Mouse (Mus musculus): ENCODE measurements around the gene Cep128.
"Not testable (repeated sequence)": the region's sequence is repeated elsewhere in the genome, so short reads cannot be mapped to it uniquely, and the experiment has no call there.

Gene Cep128

DNA sequence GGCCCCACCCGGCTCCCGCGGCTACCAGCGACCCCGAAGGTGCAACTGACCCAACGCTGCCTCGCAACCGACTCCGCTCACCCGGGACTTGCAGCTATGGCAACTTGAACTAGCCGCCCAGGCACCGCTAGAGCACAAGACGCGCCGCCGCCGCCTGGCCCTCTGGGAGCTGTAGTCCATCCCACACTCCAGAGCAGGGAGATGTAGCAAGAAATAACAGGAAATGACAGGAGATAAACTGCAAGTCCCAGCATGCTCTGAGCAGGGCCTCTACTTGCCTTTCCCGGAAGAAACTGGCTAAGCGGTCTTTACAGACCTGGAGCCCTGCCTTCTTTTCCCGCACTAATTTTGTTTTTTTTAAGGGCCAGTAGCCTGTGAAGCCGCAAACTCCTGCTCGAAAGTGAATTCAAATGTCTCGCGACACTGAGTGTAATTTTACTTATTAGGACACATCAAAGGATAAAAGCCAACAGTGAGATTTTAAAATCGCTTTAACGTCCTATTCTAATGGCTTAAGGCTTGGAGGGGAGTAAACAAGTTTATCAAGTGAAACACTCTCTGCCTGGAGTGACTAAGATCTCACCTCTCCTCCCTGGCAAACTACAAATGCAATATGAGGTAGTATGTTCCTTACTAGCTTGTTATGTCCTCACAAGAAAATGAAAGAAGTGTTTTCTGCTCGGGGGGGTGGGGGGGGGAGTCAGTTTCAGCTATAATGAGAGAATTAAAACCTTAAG, at the start of gene Cep128, which contains the start of gene Tshr:
Gene Cep128, minus strand, starts transcription at position 129 of the 737 bp plus-strand sequence.
Gene Tshr, plus strand, starts transcription at position 283 of the 737 bp plus-strand sequence.
- DNase-seq: peak; percentile 88

DNA sequence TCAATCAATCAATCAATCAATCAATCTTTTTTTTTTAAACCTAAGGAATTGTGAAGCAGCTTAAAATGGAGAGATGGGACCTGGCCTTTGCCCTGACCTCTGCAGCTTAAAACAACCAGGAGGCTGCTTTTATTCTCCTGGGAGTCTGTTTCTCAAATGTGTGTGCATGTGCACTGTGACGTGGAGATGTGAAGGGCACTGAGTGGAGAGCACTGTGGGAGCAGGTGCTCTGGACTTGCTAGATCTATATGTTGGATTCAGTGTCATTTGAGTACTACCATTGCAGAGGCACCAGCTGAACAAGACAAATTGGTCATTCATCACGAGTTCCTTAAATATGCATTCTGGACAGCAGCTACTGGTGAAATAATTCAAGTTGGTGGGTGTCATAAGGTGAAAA, 42.9 kb upstream of the Cep128 start:
- DNase-seq: no peak

DNA sequence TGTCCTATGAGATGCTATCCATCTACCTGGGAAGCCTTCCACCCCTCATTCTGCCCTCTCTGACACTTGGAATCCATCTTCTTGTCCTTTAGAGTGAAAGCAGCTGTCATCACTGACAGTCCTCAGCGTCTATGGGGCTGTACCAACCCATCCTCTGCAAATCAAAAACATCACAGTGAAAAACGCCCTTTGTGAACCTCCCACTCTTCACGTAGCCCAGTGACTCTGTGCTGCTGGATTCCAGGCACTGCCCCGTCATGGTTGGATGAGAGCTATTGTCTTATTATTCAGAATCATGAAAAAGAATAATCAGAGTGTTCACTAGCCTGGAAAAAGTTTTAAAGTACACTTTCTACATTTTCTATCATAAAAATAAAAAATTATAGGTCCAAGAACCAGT, 42.3 kb upstream of the Cep128 start:
- DNase-seq: no peak

DNA sequence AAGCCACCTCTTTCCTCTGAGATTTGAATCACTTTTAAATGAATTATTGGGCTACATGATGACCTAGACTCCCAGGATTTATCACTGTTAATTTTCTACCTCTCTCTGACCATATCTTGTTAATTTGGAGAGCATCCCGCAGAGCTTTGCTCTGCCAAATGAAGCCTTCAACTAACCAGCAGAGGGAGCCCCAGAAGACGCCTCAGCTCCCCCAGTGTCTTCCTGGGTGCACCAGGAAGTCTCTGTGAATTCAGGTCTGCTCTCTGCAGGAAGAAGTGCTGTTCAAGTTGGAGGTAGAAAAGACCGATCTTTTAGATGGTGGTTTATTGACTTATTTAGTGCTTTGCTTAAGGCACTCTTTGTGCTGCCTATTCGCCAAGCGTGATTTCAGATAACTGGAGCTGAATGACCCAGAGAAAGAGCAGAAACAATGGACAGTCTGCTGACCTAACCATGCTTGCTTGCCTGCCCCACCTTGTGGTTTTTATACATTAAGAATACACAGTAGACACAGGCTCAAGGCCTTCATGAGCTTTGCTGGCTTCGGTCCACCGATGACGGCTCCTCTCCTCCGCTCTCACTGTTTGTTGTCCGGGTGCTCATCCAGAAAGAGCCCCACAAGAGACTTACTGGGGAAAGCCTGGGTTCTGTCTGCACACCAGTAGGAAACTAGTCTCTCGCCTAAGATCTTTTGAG, 39.1 kb upstream of the Cep128 start:
- no peak for DNase-seq

DNA sequence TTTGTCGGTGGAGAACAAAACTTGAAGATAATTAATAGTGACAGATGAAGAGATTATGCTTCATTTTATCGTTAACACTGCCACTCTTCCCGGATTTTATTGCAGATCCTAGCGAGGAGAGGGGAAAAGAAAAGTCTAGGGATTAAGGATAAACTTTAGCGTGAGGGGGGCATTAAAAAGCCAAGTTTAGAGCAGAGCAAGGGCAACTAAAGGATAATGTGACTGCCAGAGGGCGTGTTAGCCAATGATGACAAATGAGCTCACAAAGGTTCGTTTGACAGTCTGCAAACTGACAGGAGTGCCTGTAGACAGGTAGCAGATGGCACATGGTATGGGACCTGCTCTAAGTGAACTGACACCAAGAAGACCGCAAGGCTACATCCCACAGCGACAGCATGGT, 37.1 kb upstream of the Cep128 start:
- no peak for DNase-seq

DNA sequence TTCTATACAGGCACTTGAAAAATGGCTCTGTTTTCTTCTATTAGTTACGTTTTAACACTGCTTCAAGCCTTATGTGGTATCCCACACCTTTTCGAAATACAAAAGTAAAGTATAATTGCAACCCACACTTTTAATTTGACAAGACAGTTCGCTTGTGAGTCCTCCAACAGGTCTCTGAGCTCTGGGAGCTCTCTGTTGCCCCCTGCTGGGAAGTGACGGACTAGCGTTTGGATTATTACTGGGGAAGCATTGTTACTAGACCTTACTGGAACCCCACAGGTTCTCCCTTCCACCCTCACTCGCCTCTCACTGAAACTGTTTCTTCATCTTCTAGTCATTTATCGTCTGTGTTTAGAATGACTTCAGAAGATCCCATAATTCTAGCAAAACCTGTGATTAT, 34.6 kb upstream of the Cep128 start:
- peak; percentile 54 for DNase-seq

DNA sequence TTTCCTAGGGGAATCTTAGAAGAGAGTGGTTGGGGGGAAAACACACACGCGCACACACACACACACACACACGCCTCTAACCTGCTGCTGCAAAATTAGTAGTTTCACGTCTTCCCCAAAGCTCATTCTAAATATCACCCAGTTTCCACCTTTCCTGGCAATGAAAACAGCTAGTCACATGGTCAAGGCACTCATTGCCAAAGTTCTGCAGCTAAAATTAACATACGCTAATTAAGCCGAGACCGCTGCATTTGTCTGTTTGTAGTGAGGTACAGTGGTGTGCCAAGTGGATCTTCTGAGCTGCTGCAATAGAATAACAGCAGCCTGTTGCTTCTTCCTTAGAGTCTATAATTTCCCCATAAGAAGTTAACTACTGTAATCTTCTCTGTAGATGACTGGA, 32.6 kb upstream of the Cep128 start:
- no peak for DNase-seq

DNA sequence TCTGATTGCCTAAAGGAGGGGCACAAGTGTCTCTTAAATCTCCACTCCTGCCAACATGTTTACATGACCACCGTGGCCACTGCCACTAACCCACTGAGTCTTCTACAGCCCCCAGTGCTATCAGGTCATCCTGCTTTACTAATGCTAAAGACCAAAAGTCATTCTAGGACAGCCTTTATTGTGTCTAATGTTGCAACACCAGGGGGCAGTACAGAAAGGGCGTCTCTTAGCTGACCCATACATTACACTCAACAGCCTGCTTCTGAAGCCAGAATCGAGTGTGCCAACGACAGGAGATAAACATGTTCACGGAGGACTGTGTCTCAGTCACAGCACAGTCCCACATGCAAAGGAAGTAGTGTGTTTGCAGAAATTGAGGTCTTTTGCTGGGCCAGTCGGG, 30.9 kb upstream of the Cep128 start:
- DNase-seq: no peak

DNA sequence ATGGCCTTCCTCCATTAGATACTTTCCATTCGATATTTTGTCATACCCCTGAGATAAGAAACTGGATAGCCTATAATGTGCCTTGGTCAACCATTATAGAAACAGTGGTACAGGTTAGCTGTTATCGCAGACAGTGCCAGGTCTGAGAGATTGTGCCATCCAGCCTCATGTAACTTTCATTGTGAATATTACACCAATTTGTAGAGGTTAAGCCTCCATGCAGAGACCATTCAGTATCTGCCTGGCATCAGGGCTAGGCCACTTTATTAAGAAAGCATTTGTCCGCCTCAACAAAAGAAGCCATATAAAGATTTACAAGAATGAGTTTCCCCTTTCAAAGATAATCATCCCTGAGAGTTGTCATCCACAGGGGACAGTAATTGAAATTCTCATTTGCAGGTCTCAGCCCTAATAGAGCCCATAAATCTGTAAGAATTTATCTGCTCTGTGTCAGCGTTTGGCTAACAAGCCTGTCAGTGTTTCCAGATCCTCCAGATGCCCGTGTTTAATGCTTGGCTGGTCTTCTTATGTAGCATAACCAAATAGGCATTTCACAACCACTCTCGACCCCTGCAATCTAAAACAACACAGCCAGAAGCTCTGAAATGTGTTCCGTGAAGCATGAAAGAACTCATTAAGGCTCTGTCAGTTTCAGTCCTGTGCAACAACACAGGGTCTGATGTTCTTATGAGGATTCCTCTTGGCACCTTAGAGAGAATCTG, 28.4 kb upstream of the Cep128 start:
- no peak for DNase-seq

DNA sequence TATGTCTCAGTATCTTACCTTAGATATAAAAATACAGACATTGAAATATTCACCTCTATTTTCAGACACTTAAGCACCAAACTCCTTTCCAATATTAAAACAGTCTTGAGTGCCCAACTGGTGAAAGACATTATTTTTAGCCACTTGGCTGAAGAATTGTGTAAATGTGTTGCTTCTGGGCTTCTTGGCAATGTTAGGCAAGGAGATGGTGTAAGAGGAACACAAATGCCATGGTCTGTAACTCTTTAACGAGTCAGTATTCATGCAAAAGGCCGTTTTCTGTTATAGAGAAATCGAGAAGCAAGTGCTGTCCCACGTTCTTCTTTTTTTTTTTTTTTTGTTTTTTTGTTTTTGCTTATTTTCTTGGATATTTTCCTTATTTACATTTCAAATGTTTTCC, 26.1 kb upstream of the Cep128 start:
- DNase-seq: no peak

DNA sequence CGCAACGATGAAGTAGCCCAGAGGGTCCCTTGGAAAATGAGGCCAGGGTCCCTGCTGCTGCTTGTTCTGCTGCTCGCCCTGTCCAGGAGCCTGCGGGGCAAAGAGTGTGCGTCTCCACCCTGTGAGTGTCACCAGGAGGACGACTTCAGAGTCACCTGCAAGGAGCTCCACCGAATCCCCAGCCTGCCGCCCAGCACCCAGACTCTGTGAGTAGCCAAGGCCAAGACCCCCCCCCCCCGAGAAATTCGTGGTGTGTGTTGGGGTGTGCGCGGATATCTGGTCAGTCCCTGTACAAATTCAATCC, 16.8 kb upstream of the Cep128 start:
- no peak for DNase-seq

DNA sequence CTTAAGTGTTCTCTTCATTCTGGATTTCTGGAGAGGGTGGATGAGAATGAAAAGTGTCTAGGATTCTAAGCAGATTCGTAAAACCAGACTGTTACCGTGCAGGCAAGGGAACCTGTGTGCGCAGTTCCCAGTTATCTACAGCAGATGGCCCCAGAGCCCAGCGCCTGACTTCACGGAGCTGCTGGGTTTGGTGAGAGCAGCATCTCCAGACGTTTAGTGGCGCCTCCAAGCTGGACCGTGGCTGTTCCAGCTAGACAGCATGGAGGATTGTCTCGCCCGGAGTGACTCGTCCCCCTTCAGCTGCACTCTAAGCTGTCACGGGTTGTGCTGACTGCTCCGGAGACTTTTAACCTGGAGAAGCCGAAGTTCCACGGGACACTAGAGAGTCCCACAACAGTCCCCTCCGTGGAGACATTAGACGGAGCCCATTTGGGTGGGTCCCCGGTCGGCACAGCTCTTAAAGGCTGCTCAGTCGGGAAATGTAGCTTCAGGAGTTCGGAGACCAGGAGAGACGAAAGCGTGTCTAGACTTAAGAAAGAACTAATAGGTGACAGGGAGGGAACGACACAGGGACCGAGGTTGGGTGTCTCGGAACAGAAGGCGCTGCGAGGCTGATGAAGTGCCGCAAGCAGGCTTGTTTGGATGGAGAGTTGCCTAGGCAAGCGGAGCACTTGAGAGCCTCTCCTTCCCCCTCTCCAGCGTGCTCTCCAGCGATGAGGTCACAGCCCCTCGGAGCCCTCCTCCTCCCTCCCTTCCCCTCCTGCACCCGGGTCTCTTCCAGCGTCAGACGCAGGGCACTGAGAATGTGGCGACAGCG, 16.2 kb upstream of the Cep128 start:
- DNase-seq: peak; percentile 83

DNA sequence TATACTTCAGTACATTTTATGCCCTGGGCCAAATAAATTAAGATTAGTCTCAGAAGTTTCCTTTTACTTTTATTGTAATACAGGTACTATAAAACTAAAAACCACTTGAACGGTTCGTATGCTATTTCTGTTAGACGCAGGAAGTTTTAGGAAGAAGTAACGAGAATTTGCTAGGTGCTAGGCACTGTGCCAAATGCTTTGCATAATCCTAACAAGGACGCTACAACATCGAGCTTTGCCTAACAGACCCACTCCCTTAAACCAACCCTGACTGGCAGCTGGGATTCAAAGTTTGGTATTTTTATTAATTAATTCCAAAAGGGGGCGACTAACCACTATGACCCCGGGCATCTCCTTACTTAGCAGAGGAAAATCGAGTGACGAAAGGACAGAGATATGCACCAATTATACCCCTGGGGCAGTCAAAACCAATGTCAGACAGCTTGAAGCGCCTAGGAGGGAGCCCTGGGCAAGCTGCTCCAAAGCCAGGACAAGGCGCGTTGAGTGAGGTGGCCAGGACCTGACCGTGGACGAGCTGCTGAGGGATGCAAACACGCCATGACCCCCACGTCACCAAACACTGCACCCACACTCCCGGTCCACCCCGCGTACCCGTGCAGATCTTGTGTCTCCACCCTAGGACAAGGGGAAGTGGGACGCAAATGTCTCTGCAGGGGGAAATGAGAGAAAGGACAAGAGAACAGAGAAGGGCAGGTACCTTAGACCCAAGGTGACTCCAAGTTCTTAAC, 519 bp downstream of the Cep128 start:
- peak; percentile 4 for DNase-seq

DNA sequence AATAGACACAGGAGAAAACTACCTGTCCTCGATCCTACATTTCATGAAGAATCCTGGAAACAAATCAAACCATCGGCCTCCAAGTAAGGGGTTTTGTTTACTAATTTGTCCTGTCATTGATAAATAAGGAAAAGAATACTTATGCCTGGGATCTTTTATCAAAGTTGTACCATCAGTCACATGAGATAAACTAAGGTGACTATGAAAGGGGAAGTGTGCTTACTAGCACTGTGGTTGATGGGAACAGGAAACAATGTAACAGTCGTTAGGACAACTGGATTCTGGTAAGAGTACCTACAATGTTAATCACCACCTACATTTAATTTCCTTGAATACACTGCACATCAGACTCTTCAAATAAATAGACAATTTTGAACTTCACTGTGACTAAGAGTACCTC, 15.0 kb downstream of the Cep128 start:
- no peak for DNase-seq

DNA sequence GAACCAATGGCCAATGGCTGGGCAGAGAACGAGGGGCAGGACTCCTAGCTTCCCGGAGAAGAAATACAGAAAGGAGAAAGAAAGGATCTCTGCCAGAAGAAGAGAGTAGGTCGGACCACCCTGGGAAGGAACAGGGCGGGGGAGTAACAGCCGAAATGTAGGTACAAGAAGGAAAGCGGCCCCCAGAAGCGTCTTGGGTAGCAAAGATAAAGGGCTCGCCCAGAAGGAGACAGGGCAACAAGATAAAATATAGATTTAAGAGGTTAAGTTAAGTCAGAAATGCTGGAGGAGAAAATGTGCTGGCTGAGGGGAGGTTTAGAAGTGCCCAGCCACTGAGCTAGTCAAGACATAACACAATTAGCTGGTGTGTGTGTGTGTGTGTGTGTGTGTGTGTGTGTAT, 30.4 kb downstream of the Cep128 start:
- DNase-seq: no peak

DNA sequence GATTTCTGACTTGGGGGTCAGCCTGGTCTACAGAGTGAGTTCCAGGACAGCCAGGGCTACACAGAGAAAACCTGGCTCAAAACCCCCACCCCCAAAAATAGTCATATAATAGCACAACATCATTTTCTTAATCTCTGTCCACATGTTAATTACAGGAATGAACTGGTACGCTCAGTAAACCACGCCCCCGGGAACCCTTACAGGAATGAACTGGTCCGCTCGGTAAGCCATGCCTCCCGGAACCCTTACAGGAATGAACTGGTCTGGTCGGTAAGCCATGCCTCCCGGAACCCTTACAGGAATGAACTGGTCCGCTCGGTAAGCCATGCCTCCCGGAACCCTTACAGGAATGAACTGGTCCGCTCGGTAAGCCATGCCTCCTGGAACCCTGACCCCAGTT, 45.6 kb downstream of the Cep128 start:
- DNase-seq: not testable (repeated sequence)

DNA sequence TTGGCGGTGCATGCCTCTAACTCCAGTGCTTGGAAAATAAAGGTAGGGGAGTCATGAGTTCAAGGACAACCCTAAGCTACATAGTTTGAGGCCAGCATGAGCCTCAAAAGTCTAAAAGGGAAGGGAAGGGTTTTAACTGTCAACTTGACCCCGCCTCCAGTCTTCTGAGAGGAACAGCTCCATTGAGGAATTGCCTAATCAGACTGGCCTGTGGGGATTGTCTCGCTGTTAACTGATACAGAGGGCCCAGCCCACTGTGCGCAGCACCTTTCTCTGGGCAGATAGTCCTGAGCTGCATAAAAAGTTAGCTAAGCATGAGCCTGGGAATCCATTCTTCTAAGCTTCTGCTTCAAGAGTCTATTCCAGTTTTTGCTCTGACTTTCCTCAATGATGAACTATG, 56.7 kb downstream of the Cep128 start:
- DNase-seq: no peak

DNA sequence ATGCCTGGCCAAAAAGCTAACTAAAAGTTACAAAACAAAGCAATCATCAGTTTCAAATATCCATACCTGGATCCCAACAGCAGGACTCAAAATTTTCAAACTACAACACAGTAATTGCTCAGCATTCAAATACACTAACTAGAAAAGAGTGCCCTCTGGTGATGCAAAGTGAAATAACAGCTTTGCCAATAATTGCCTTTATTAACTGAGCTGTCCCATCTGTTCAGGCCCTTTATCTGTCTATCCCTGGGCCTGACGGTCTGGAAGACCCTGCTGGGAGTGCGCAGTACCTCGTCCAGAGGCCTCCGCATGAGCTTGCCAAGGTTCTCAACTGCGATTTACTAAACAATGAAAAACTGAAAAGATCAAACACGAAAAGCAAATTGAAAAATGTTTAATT, 58.1 kb downstream of the Cep128 start:
- no peak for DNase-seq

DNA sequence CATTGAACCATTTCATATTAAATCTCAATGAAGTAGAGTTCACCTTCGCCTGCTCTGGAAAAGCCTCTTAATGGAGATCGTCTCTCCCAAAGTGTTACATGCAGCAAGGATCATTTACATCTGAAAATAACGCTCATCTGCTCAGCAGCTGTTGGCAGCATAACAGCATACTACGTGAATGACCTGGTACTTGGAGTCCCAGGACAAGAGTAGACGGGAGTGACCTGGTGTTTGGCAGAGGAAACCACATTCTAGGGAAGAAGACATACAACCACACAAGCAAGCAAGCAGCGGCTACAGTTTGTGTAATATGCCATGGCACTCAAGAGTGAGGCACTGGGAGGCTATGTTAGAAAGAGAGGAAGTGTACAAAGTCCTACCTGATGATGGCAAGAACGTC, 69.2 kb downstream of the Cep128 start:
- DNase-seq: no peak

DNA sequence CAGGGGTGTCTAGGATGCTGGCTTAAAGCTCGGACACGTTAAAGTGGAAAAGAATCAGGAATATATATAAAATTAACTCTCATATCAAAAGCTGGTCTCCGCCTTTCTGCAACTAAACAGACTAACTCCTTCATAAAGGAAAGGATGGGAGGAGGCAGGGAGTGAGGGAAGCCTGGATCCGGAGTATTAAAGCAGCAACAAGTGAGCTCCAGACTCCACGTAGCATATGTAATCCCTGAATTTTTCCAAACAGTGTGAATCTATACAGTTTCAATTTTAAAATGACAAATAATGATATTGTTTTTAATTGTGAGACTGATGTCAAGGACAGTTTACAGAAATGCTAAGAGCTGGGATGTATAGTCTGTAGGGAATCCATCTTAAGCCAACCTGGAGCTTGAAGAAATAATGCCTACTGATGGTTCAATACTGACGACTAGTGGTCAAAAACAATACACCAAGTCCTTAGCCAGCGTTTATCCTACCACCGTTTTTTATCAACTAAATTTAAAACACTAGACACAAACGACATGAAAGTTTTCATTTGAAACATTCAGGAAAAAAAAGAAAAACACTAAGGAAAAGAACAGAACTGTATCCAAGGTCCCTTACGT, 70.1 kb downstream of the Cep128 start:
- no peak for DNase-seq

DNA sequence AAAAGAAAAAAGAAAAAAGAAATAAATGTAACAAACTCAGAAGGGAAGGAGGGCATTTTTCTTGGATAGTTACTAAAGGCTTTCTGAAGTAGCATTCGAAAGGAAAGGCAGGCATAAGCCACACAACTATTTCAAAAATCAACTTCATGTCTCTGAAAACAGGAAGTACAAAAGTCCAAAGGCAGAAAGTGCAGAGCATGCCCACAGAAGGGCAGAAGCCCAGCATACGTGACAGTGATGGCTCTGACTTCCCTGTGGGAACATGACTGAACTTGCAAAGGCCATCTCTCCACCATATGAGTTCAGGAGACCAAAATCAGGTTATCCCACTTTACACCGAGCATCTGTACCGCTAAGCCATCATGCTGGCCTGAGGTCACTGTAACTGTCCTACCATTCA, 71.6 kb downstream of the Cep128 start:
- no peak for DNase-seq

DNA sequence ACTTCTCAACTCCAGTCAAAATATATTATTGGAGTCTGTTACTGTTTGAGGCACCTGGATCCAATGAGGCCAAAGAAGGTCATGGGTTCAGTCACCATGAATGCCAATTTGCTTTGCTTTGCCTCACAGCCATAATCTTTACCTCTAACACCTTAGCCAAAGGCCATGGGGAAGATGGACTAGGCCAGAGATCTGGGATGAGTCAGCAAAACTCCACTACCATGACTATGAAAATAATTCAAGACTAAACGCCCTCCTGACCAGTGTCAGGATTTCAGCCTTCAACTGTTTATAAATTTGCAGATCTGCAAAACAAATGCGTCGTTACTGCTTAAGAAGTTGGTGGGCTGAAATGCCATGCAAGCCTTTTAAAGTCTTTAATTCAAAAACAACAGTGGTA, 76.5 kb downstream of the Cep128 start:
- DNase-seq: no peak
